Mouse (Mus musculus) adrenal gland, postnatal 4 days (tissue): Measurements from ENCODE around the gene Carhsp1. TPM values are rescaled to one million over a fixed set of nuclear protein-coding genes. Genes with fewer than 3 reads are reported as not detected.

Experiments used
- DNase-seq, 2 experiments: peaks; one replicate each; pipeline ENCODE4 v3.0.0; 2021 to 2022; ENCODE audit warnings: low spot score in 2 of 2, mixed read lengths in 2 of 2
- long read RNA-seq, 2 experiments: library from polyadenylated mRNA; stranded (forward); transcript quantifications; one replicate each; pipeline ENCODE4 v2.0.0; 2021
- total RNA-seq, 2 experiments: library from RNA; stranded (reverse); gene quantifications; 2 replicates each; pipeline ENCODE4 v1.2.3; 2021

Gene Carhsp1
- 10 to 100 TPM; 78.2 to 81.1 TPM for total RNA-seq
- long read RNA-seq, experiment 1, transcript Carhsp1-201 (4 exons, 2,858 nt): major isoform, 52 of 66 reads
- long read RNA-seq, experiment 1, partial matches to known transcripts: 2 of 66 reads
- long read RNA-seq, experiment 1, other reads (novel, unspliced or antisense): 12 of 66 reads
- long read RNA-seq, experiment 2, transcript Carhsp1-201 (4 exons, 2,858 nt): major isoform, 145 of 210 reads
- long read RNA-seq, experiment 2, partial matches to known transcripts: 39 of 210 reads
- long read RNA-seq, experiment 2, other reads (novel, unspliced or antisense): 26 of 210 reads

- peak; percentile 85 to 90 for DNase-seq
Observed at GRCm38 (mm10) chr16:8671551-8672349, at the start of gene Carhsp1. Gene Carhsp1, minus strand, starts transcription at chr16:8672155.

- no peak for DNase-seq
Observed at GRCm38 (mm10) chr16:8720447-8720846, 48.5 kb upstream of the Carhsp1 start.

GRCm38 (mm10) chr16:8717744-8718143, 45.8 kb upstream of the Carhsp1 start:
- DNase-seq: no peak

GRCm38 (mm10) chr16:8716300-8716699, 44.3 kb upstream of the Carhsp1 start:
- no peak for DNase-seq

- DNase-seq: no peak
Observed at GRCm38 (mm10) chr16:8715513-8716080, 43.6 kb upstream of the Carhsp1 start.

- no peak for DNase-seq
Observed at GRCm38 (mm10) chr16:8714851-8715250, 42.9 kb upstream of the Carhsp1 start.

- no peak for DNase-seq
Observed at GRCm38 (mm10) chr16:8711998-8712397, 40.0 kb upstream of the Carhsp1 start.

- DNase-seq: no peak
Observed at GRCm38 (mm10) chr16:8700586-8700985, 28.6 kb upstream of the Carhsp1 start.

- DNase-seq: no peak
Observed at GRCm38 (mm10) chr16:8699556-8699955, 27.6 kb upstream of the Carhsp1 start.

- no peak for DNase-seq
Observed at GRCm38 (mm10) chr16:8691206-8691605, 19.3 kb upstream of the Carhsp1 start.

GRCm38 (mm10) chr16:8689979-8690656, 18.2 kb upstream of the Carhsp1 start:
- no peak for DNase-seq

- DNase-seq: no peak
Observed at GRCm38 (mm10) chr16:8687559-8688112, 15.7 kb upstream of the Carhsp1 start.

- DNase-seq: no peak
Observed at GRCm38 (mm10) chr16:8686871-8687535, 15.0 kb upstream of the Carhsp1 start.

GRCm38 (mm10) chr16:8686121-8686870, 14.3 kb upstream of the Carhsp1 start:
- DNase-seq: peak in 1 of 2 experiments; percentile 63

GRCm38 (mm10) chr16:8685087-8685486, 13.1 kb upstream of the Carhsp1 start:
- no peak for DNase-seq

GRCm38 (mm10) chr16:8680470-8680869, 8.5 kb upstream of the Carhsp1 start, which contains the start of gene Gm5767:
Gene Gm5767, plus strand, starts transcription at chr16:8680770.
- no peak for DNase-seq

GRCm38 (mm10) chr16:8679780-8680179, 7.8 kb upstream of the Carhsp1 start:
- no peak for DNase-seq

GRCm38 (mm10) chr16:8678676-8679075, 6.7 kb upstream of the Carhsp1 start:
- no peak for DNase-seq

- no peak for DNase-seq
Observed at GRCm38 (mm10) chr16:8678035-8678434, 6.1 kb upstream of the Carhsp1 start.

GRCm38 (mm10) chr16:8676800-8677199, 4.8 kb upstream of the Carhsp1 start:
- DNase-seq: no peak
